Mouse (Mus musculus): ENCODE results near the gene Psmb3. TPM values are rescaled to one million over a fixed set of nuclear protein-coding genes. Genes with fewer than 3 reads are reported as not detected.

Gene Psmb3
- total and polyA plus RNA-seq, 3 experiments: 560 to 1,251 (median 863) TPM

GRCm38 (mm10) chr11:97689861-97690260, 13.3 kb upstream of the Psmb3 start:
- Histone ChIP-seq H3K4me2 (ENCODE audit: insufficient read depth, low read depth, poor library complexity, severe bottlenecking) (no peak overlapping the region), H3K4me3 (replicated peaks in 1 of 3; ENCODE audit: low read depth in 2 of 3, low read length in 2 of 3, poor library complexity in 1 of 3) (no peak overlapping the region), H3K9me3 (replicated peaks; ENCODE audit: low read length) (no peaks in the 10 kb centered on the region), H3K4me1 (ENCODE audit: control insufficient read depth in 1 of 2, insufficient read depth in 2 of 2) (peaks cover 17 to 37% of the 10 kb centered on the region in 2 experiments), H3K9ac (ENCODE audit: insufficient read depth, low read depth) (no peak overlapping the region), H3K27ac (ENCODE audit: insufficient read depth, low read depth) (no peak overlapping the region), H3K36me3 (replicated peaks in 1 of 2; ENCODE audit: control insufficient read depth in 1 of 2, insufficient read depth in 1 of 2, low read length in 1 of 2) (peaks cover 46 to 66% of the 10 kb centered on the region in 2 experiments), H3K79me2 (replicated peaks; ENCODE audit: control insufficient read depth, extremely low read depth, insufficient read depth, poor library complexity, severe bottlenecking) (peaks cover 6% of the 10 kb centered on the region; the same call in 1 of the 2 replicates), H3K27me3 (replicated peaks) (no peaks in the 10 kb centered on the region)
- dilution Hi-C loops (cut with MboI; ENCODE audit: extremely low pct_ligation_motif_present, extremely low pct_unique_long_range_greater_than_20kb, low sequenced_read_pairs) (no loop called here), in situ Hi-C loops (cut with MboI; ENCODE audit: low pct_ligation_motif_present, low pct_unique_long_range_greater_than_20kb, low sequenced_read_pairs) (no loop called here)
- no peak for TF ChIP-seq GABPA (IDR thresholded peaks at IDR 0.05; ENCODE audit: insufficient replicate concordance, low read depth, low read length)
- no peak for TF ChIP-seq CHD2 (IDR thresholded peaks at IDR 0.05; ENCODE audit: low read length)
- TF ChIP-seq MAX (IDR thresholded peaks at IDR 0.05; ENCODE audit: low read length): no peak
- peak; percentile 76 for TF ChIP-seq ZC3H11A (IDR thresholded peaks at IDR 0.05; ENCODE audit: low read depth, low read length)
- TF ChIP-seq CTCF (conservative IDR thresholded peaks at IDR 0.05 in 1 of 2, IDR thresholded peaks at IDR 0.05 in 1 of 2; ENCODE audit: low read depth in 2 of 2, low read length in 2 of 2): peak; percentile 61 to 98
- TF ChIP-seq JUND (conservative IDR thresholded peaks at IDR 0.05; ENCODE audit: low read depth, low read length): no peak
- no peak for TF ChIP-seq BHLHE40 (IDR thresholded peaks at IDR 0.05; ENCODE audit: low read depth, low read length)
- no peak for TF ChIP-seq ETS1 (conservative IDR thresholded peaks at IDR 0.05; ENCODE audit: low read depth, low read length)
- no peak for TF ChIP-seq UBTF (IDR thresholded peaks at IDR 0.05; ENCODE audit: low read depth, low read length)
- TF ChIP-seq MAZ (IDR thresholded peaks at IDR 0.05; ENCODE audit: low read depth, low read length): peak; percentile 86
- peak; percentile 96 for TF ChIP-seq SMC3 (IDR thresholded peaks at IDR 0.05; ENCODE audit: low read depth, low read length)
- TF ChIP-seq POLR2A (IDR thresholded peaks at IDR 0.05; ENCODE audit: low read depth, low read length): no peak
- TF ChIP-seq KAT2A (IDR thresholded peaks at IDR 0.05; ENCODE audit: insufficient replicate concordance, low read length): no peak
- no peak for TF ChIP-seq HCFC1 (IDR thresholded peaks at IDR 0.05; ENCODE audit: low read depth, low read length)
- no peak for TF ChIP-seq ZMIZ1 (IDR thresholded peaks at IDR 0.05; ENCODE audit: low read depth, low read length)
- TF ChIP-seq TBP (conservative IDR thresholded peaks at IDR 0.05; ENCODE audit: low read depth, low read length): no peak
- TF ChIP-seq ELF1 (IDR thresholded peaks at IDR 0.05; ENCODE audit: low read depth, low read length): no peak
- TF ChIP-seq JUN (IDR thresholded peaks at IDR 0.05; ENCODE audit: insufficient read depth, low read depth, low read length): no peak
- TF ChIP-seq ZNF384 (IDR thresholded peaks at IDR 0.05; ENCODE audit: low read depth, low read length): no peak
- TF ChIP-seq CHD1 (IDR thresholded peaks at IDR 0.05; ENCODE audit: low read depth, low read length): no peak
- TF ChIP-seq RAD21 (IDR thresholded peaks at IDR 0.05; ENCODE audit: low read depth, low read length): peak; percentile 93
- no peak for TF ChIP-seq RCOR1 (conservative IDR thresholded peaks at IDR 0.05; ENCODE audit: low read depth, low read length)
- TF ChIP-seq SIN3A (IDR thresholded peaks at IDR 0.05; ENCODE audit: low read length): no peak
- 0 out of 2 replicates have a peak, but pooled peaks have one; percentile 19 for TF ChIP-seq IRF4 (IDR thresholded peaks at IDR 0.05; ENCODE audit: low read depth, low read length)
- no peak for TF ChIP-seq MYC (IDR thresholded peaks at IDR 0.05; ENCODE audit: low read depth, low read length)
- 0 out of 2 replicates have a peak, but pooled peaks have one; percentile 55 for TF ChIP-seq POLR2AphosphoS2 (IDR thresholded peaks at IDR 0.05; ENCODE audit: low read depth, low read length)
- no peak for TF ChIP-seq MAFK (IDR thresholded peaks at IDR 0.05; ENCODE audit: insufficient replicate concordance, low read length)
- TF ChIP-seq MXI1 (IDR thresholded peaks at IDR 0.05; ENCODE audit: low read depth, low read length): no peak
- no peak for TF ChIP-seq USF1 (IDR thresholded peaks at IDR 0.05; ENCODE audit: low read depth, low read length)
- no peak for TF ChIP-seq PAX5 (IDR thresholded peaks at IDR 0.05; ENCODE audit: low read length)
- no peak for TF ChIP-seq NRF1 (IDR thresholded peaks at IDR 0.05; ENCODE audit: low read depth, low read length)
- no peak for TF ChIP-seq EP300 (IDR thresholded peaks at IDR 0.05; ENCODE audit: low read length)
- no peak for TF ChIP-seq MEF2A (IDR thresholded peaks at IDR 0.05; ENCODE audit: borderline replicate concordance, low read depth, low read length)
- no peak for TF ChIP-seq E2F4 (IDR thresholded peaks at IDR 0.05; ENCODE audit: insufficient replicate concordance, low read depth, low read length)
- no peak for TF ChIP-seq ZKSCAN1 (IDR thresholded peaks at IDR 0.05; ENCODE audit: borderline replicate concordance, low read depth, low read length)
- TF ChIP-seq USF2 (conservative IDR thresholded peaks at IDR 0.05; ENCODE audit: low read depth, low read length): no peak
- no peak for TF ChIP-seq NELFE (IDR thresholded peaks at IDR 0.05; ENCODE audit: low read depth, low read length)
- no peak for TF ChIP-seq TCF12 (IDR thresholded peaks at IDR 0.05; ENCODE audit: low read depth, low read length)
- DNase-seq (ENCODE audit: extremely low read depth): peak; percentile 65

Data from CH12.LX (cell line).